ENCODE assay signal across 27 mouse cellular contexts in the genomic region with DNA sequence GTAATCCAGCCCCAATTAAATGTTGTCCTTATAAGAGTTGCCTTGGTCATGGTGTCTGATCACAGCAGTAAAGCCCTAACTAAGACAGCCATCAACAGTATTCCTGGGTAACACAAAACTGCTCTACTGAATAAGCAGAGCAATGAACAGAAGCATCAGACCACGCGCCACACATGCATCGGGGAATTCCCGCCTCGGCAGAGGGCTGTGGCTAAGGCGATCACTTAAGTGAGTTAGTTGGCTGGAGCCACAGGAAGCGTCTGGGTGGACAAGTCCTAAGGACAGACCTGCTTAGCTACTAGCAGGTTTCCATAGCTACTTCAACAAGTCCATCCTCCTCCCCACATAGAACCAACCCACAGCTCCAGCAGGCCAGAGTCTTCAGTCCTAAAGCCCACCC.
"Had no signal": no experiment of that assay in that cellular context is flagged by ENCODE, and none has a peak within 500 bp of the region (broad histone marks: within the 10 kb centered on the region; RNA-seq: fewer than 3 reads in every experiment).

No protein-coding gene starts in this region.

- H3K9ac ChIP-seq: heart, embryonic 13.5 days; heart, embryonic 15.5 days; hindbrain, embryonic 12.5 days; hindbrain, embryonic 14.5 days; intestine, embryonic 15.5 days; limb, embryonic 12.5 days; liver, embryonic 14.5 days had no signal

- H3K4me3 ChIP-seq: gastrocnemius, adult 2 months; heart, adult 2 months; heart, embryonic 13.5 days; heart, embryonic 15.5 days; hindbrain, embryonic 10.5 days; hindbrain, embryonic 12.5 days; intestine, embryonic 15.5 days; layer of hippocampus, adult 2 months; left cerebral cortex, adult 2 months; limb, embryonic 10.5 days; limb, embryonic 12.5 days had no signal

- H3K9me3 ChIP-seq: heart, embryonic 13.5 days; heart, embryonic 15.5 days; hindbrain, embryonic 10.5 days; hindbrain, embryonic 12.5 days; intestine, embryonic 15.5 days; limb, embryonic 10.5 days; limb, embryonic 12.5 days had no signal

- H3K27me3 ChIP-seq: heart, embryonic 15.5 days; hindbrain, embryonic 12.5 days; intestine, embryonic 15.5 days; limb, embryonic 12.5 days had no signal

- DNase-seq: gastrocnemius, adult 2 months; gastrocnemius, postnatal 10 days; gastrocnemius, postnatal 25 days; heart, adult 2 months; heart, postnatal 14 days; heart, postnatal 4 days; kidney, adult 18-20 months; kidney, adult 8-10 months; kidney, postnatal 14 days; kidney, postnatal 4 days; liver had no signal

- H3K27ac ChIP-seq: gastrocnemius, adult 2 months; heart, embryonic 13.5 days; heart, embryonic 15.5 days; hindbrain, embryonic 10.5 days; hindbrain, embryonic 12.5 days; hindbrain, embryonic 14.5 days; intestine, embryonic 15.5 days; kidney, postnatal 0 days; layer of hippocampus, adult 2 months; left cerebral cortex, adult 2 months; limb, embryonic 10.5 days; limb, embryonic 12.5 days; liver, embryonic 14.5 days had no signal

- H3K4me1 ChIP-seq: hindbrain, embryonic 12.5 days; intestine, embryonic 15.5 days had no signal

- ATAC-seq: hindbrain, embryonic 16.5 days; inflammation-experienced regulatory T-cells, adult 6 months; intestine, embryonic 15.5 days; intestine, postnatal 0 days had no signal

- H3K36me3 ChIP-seq: heart, embryonic 15.5 days; hindbrain, embryonic 12.5 days; intestine, embryonic 15.5 days; limb, embryonic 12.5 days had no signal

- H3K4me2 ChIP-seq: heart, embryonic 11.5 days; heart, embryonic 13.5 days; heart, embryonic 15.5 days; hindbrain, embryonic 12.5 days; hindbrain, embryonic 14.5 days; intestine, embryonic 15.5 days; limb, embryonic 12.5 days had no signal
